Mouse (Mus musculus) liver, embryonic 15.5 days (tissue): ENCODE data around the gene Map3k5. TPM values are rescaled to one million over a fixed set of nuclear protein-coding genes. Genes with fewer than 3 reads are reported as not detected.

Source experiments
- ATAC-seq: fragments of 200-750 bp; cut with Nextera tagmentation; 2 replicates; pipeline ENCODE4 v1.8.0; 2017; ENCODE audit warnings: moderate number of reproducible peaks, mild to moderate bottlenecking, moderate library complexity; ENCODE audit not compliant: insufficient read depth
- H3K27ac ChIP-seq: fragments of 300-500 bp; sonication (generic); replicated peaks from 2 replicates; pipeline ENCODE4 v1.5.1; 2015; ENCODE audit warnings: mild to moderate bottlenecking, inconsistent platforms
- H3K27me3 ChIP-seq: fragments of 300-500 bp; sonication (generic); 2 replicates; pipeline ENCODE4 v1.6.1; 2015; ENCODE audit warnings: mild to moderate bottlenecking, inconsistent platforms
- H3K36me3 ChIP-seq: fragments of 300-500 bp; sonication (generic); replicated peaks from 2 replicates; pipeline ENCODE4 v1.6.1; 2015; ENCODE audit warnings: moderate library complexity, mild to moderate bottlenecking, inconsistent platforms
- H3K4me1 ChIP-seq: fragments of 300-500 bp; sonication (generic); replicated peaks from 2 replicates; pipeline ENCODE4 v1.6.1; 2015; ENCODE audit warnings: inconsistent platforms
- H3K4me2 ChIP-seq: fragments of 300-500 bp; sonication (generic); 2 replicates; pipeline ENCODE4 v1.6.1; 2015; ENCODE audit warnings: moderate library complexity, mild to moderate bottlenecking, inconsistent platforms
- H3K4me3 ChIP-seq: fragments of 300-500 bp; sonication (generic); replicated peaks from 2 replicates; pipeline ENCODE4 v1.5.1; 2015; ENCODE audit warnings: mild to moderate bottlenecking, inconsistent platforms
- H3K9ac ChIP-seq: fragments of 300-500 bp; sonication (generic); 2 replicates; pipeline ENCODE4 v1.6.1; 2015; ENCODE audit warnings: moderate library complexity, mild to moderate bottlenecking, inconsistent platforms
- H3K9me3 ChIP-seq: fragments of 300-500 bp; sonication (generic); replicated peaks from 2 replicates; pipeline ENCODE4 v1.6.1; 2016; ENCODE audit warnings: inconsistent platforms
- WGBS: fragments of 180-500 bp; shearing (Covaris S2); methylation state at CpG from one replicate; pipeline ENCODE4 v1.1.7; 2015; ENCODE audit warnings: mixed read lengths; ENCODE audit not compliant: insufficient replicate concordance; 5-methylcytosine and 5-hydroxymethylcytosine counted together
- polyA plus RNA-seq: library from polyadenylated mRNA; unstranded; fragments of >200 nt; fragmentation: Nextera tagmentation; extraction: Ambion mirVana; gene quantifications from 2 replicates; pipeline ENCODE4 v1.2.1, GENCODE M21; 2015

Map3k5 gene
- polyA plus RNA-seq, 1 experiment from 2014 or later, result 0.79 TPM

DNA sequence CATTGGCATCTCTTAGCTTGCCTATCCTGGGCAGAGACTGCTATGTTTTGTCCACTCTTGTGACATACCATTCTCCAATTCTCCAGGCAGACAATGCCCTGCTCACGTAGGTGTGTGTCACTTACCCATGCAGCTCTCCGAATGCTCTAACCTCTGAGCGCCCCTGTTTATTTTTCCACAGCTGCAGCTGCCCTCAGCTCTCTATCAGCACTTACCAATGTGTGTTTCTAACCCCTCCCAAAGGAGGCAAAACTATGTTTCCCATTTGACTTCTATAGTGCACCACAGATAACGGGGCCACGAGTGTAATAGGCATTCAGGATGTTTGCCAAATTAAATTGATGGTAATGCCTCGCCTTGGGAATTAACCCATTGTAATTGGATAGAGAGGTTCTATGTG lies 56.4 kb downstream of the Map3k5 start:
- Histone ChIP-seq H3K9me3 (no peaks in the 10 kb centered on the region), H3K4me3 (no peak overlapping the region), H3K27me3 (no peaks in the 10 kb centered on the region), H3K4me2 (no peak overlapping the region), H3K36me3 (no peaks in the 10 kb centered on the region), H3K9ac (no peak overlapping the region), H3K4me1 (0 out of 2 replicates have a peak, but pooled peaks cover 4% of the 10 kb centered on the region), H3K27ac (no peak overlapping the region)
- ATAC-seq, result no peak
- WGBS, result 43% methylated on average over 6 of the region's 6 CpGs

DNA sequence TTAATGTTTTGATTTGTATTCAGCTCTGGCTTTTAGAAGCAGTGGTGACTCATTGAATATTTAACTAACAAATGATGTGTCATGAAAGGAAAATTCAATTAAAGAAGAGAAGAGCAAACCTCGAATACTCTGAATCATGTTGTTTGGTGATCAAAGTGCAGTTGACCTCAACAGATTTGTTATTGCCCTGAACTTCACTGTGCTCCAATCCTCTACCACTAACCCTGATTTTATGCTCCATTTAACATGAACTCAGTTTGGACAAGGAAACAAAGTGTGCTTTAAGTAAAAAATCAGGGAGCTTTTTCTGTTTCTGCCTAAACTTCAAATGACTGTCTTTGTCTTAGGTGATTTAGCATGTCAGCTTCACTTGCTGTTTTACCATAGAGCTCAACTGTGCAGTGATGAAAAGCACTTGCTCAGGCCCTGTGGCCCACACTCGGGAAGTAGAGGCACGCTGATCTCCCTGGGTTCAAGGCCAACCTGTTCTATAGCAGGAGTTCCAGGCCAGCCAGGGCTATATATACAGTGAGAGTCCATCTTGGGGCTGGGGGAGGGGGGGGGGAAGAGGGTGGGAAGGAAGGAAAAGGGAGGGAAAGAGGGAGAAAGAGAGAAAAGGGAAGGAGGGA lies 57.1 kb downstream of the Map3k5 start:
- 51% methylated on average over 3 of the region's 3 CpGs for WGBS
- no peak for ATAC-seq

DNA sequence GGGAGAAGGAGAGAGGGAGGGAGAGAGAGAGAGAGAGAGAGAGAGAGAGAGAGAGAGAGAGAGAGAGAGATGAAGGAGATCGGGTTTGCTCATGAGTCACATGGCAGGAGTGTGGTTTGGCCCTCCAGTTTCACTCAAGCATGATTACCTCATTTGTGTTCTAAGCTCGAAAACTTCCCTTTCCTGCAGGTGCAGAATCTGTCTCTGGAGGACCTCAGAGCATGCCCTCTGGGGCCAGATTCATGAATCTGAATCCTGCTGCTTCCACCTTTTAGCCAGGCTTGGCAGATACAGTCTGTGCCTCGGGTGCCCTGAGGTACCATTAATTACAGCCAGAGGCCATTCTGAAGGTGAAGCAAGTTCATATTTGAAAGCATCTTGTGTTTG lies 57.6 kb downstream of the Map3k5 start:
- Histone ChIP-seq H3K36me3 (no peaks in the 10 kb centered on the region), H3K9me3 (no peaks in the 10 kb centered on the region), H3K9ac (no peak overlapping the region), H3K4me2 (no peak overlapping the region), H3K27ac (no peak overlapping the region), H3K4me1 (0 out of 2 replicates have a peak, but pooled peaks cover 4% of the 10 kb centered on the region), H3K27me3 (no peaks in the 10 kb centered on the region), H3K4me3 (no peak overlapping the region)
- WGBS, result 19% methylated on average over 3 of the region's 3 CpGs
- ATAC-seq, result no peak

More for the DNA sequence above, 57.1 kb downstream of the Map3k5 start:
- no peak overlapping the region for H3K27ac ChIP-seq
- no peak overlapping the region for H3K4me2 ChIP-seq
- H3K27me3 ChIP-seq, result no peaks in the 10 kb centered on the region
- H3K4me3 ChIP-seq, result no peak overlapping the region
- no peak overlapping the region for H3K9ac ChIP-seq
- no peaks in the 10 kb centered on the region for H3K9me3 ChIP-seq
- no peaks in the 10 kb centered on the region for H3K36me3 ChIP-seq
- 0 out of 2 replicates have a peak, but pooled peaks cover 4% of the 10 kb centered on the region for H3K4me1 ChIP-seq

GRCm38 (mm10) chr10:19994469-19995450 lies 60.5 kb downstream of the Map3k5 start:
- Histone ChIP-seq H3K9me3 (no peaks in the 10 kb centered on the region), H3K36me3 (no peaks in the 10 kb centered on the region), H3K9ac (no peak overlapping the region), H3K4me2 (no peak overlapping the region), H3K4me1 (0 out of 2 replicates have a peak, but pooled peaks cover 6% of the 10 kb centered on the region), H3K4me3 (no peak overlapping the region), H3K27me3 (no peaks in the 10 kb centered on the region), H3K27ac (no peak overlapping the region)
- no peak for ATAC-seq
- WGBS, result 59% methylated on average over 14 of the region's 14 CpGs

- H3K9me3 ChIP-seq, result no peaks in the 10 kb centered on the region
- no peak overlapping the region for H3K4me3 ChIP-seq
- ATAC-seq, result no peak
- H3K4me1 ChIP-seq, result 0 out of 2 replicates have a peak, but pooled peaks cover 2% of the 10 kb centered on the region
- no peaks in the 10 kb centered on the region for H3K36me3 ChIP-seq
- H3K27me3 ChIP-seq, result no peaks in the 10 kb centered on the region
- no peak overlapping the region for H3K9ac ChIP-seq
- no peak overlapping the region for H3K4me2 ChIP-seq
- 70% methylated on average over 3 of the region's 3 CpGs for WGBS
- H3K27ac ChIP-seq, result no peak overlapping the region
These were observed 61.9 kb downstream of the Map3k5 start for GRCm38 (mm10) chr10:19996151-19996550.

DNA sequence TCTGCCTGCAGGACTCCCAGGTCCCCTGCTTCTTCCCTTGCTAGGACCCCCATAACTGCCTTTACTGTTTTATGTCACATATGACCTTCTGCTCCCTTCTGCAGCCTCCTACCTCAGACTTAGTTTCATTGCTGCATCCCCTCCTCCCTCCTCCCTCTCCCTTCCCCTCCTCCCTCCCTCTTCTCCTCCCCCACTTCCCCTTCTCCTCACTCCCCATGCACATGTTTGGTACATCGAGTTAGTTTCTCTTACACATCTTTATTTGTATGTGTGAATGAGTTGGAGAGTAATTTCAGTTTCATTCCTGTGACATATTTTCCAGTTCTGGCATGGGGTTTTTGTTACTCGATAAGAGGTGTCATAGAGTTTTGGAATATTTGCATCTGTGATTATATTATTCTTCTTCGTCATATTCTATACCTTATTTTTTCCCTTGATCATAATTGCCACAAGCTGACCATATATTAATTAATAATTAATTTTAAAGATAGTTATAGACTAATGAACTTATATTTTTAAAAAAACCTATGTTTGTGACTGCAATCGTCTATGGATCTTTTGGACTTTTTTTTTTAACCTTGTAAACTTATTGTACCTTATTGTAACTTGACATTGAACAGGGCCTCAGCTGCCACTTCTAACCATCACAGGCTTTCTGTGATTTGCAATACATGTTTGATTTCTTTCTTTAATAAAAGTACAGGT lies 65.6 kb downstream of the Map3k5 start:
- no peak overlapping the region for H3K27ac ChIP-seq
- H3K4me2 ChIP-seq, result no peak overlapping the region
- H3K9ac ChIP-seq, result no peak overlapping the region
- no peaks in the 10 kb centered on the region for H3K9me3 ChIP-seq
- H3K4me3 ChIP-seq, result no peak overlapping the region
- H3K4me1 ChIP-seq, result 0 out of 2 replicates have a peak, but pooled peaks cover 2% of the 10 kb centered on the region
- H3K27me3 ChIP-seq, result no peaks in the 10 kb centered on the region
- H3K36me3 ChIP-seq, result no peaks in the 10 kb centered on the region
- no peak for ATAC-seq
- WGBS, result 50% methylated on average over 4 of the region's 4 CpGs

- 73% methylated on average over 8 of the region's 8 CpGs for WGBS
These were observed 66.1 kb downstream of the Map3k5 start for GRCm38 (mm10) chr10:20000408-20000770.

DNA sequence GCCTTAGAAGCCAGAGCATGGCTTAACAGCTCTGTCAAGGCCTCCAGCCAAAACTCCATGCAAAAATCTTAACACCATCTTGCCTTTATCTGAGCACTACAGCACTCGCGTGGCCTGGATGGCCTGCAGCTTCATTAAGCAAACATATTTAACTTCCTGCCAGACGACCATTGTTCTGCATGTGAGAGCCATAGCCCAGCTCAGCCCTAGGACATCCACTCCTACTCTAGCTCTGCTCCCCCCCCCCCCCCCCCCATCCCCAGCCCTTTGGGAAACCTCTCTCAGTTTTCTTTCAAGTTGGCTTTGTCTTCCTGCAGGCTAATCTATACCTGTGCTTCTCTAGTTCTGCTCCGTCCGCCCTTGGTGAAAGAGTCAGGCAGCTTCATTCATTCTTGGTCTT lies 67.7 kb downstream of the Map3k5 start:
- no peak overlapping the region for H3K9ac ChIP-seq
- H3K36me3 ChIP-seq, result no peaks in the 10 kb centered on the region
- H3K4me1 ChIP-seq, result 0 out of 2 replicates have a peak, but pooled peaks cover 2% of the 10 kb centered on the region
- no peaks in the 10 kb centered on the region for H3K27me3 ChIP-seq
- no peak overlapping the region for H3K4me2 ChIP-seq
- no peak for ATAC-seq
- WGBS, result 48% methylated on average over 5 of the region's 5 CpGs
- no peak overlapping the region for H3K27ac ChIP-seq
- no peak overlapping the region for H3K4me3 ChIP-seq
- no peaks in the 10 kb centered on the region for H3K9me3 ChIP-seq

More at GRCm38 (mm10) chr10:20000408-20000770, 66.1 kb downstream of the Map3k5 start:
- Histone ChIP-seq H3K36me3 (no peaks in the 10 kb centered on the region), H3K4me3 (no peak overlapping the region), H3K4me2 (no peak overlapping the region), H3K27ac (no peak overlapping the region), H3K9ac (no peak overlapping the region), H3K27me3 (no peaks in the 10 kb centered on the region), H3K4me1 (0 out of 2 replicates have a peak, but pooled peaks cover 2% of the 10 kb centered on the region), H3K9me3 (no peaks in the 10 kb centered on the region)
- no peak for ATAC-seq

GRCm38 (mm10) chr10:20003006-20003405 lies 68.7 kb downstream of the Map3k5 start:
- Histone ChIP-seq H3K4me2 (no peak overlapping the region), H3K9ac (no peak overlapping the region), H3K27ac (no peak overlapping the region), H3K36me3 (no peaks in the 10 kb centered on the region), H3K4me3 (no peak overlapping the region), H3K4me1 (0 out of 2 replicates have a peak, but pooled peaks cover 2% of the 10 kb centered on the region), H3K27me3 (no peaks in the 10 kb centered on the region), H3K9me3 (no peaks in the 10 kb centered on the region)
- 33% methylated on average over 5 of the region's 5 CpGs for WGBS
- no peak for ATAC-seq

DNA sequence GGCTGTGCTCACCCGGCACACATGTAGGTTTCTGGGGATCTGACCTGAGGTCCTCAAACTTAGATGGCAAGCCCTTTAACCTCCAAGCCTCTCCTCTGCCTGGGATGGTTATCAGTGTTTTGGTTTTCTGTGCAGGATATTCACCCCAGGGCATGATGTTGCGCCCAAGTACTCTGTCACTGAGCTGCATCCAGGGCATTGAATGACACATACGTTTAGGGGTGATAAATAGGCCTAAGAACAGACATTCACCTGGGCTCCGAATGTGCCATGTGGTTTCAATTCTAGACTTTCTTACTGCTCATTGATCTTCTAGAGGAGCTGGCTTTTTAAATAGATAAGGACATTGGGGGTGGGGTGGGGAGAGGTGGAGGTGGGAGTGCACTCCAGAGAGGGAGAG lies 70.5 kb downstream of the Map3k5 start:
- no peaks in the 10 kb centered on the region for H3K9me3 ChIP-seq
- no peak for ATAC-seq
- H3K9ac ChIP-seq, result no peak overlapping the region
- no peak overlapping the region for H3K4me2 ChIP-seq
- no peak overlapping the region for H3K4me3 ChIP-seq
- H3K27me3 ChIP-seq, result no peaks in the 10 kb centered on the region
- 60% methylated on average over 4 of the region's 4 CpGs for WGBS
- H3K36me3 ChIP-seq, result no peaks in the 10 kb centered on the region
- H3K4me1 ChIP-seq, result no peaks in the 10 kb centered on the region
- H3K27ac ChIP-seq, result no peak overlapping the region

- H3K4me1 ChIP-seq, result no peaks in the 10 kb centered on the region
- H3K4me2 ChIP-seq, result no peak overlapping the region
- no peaks in the 10 kb centered on the region for H3K9me3 ChIP-seq
- WGBS, result 80% methylated on average over 6 of the region's 6 CpGs
- H3K4me3 ChIP-seq, result no peak overlapping the region
- H3K9ac ChIP-seq, result no peak overlapping the region
- no peaks in the 10 kb centered on the region for H3K27me3 ChIP-seq
- no peak overlapping the region for H3K27ac ChIP-seq
- ATAC-seq, result no peak
- no peaks in the 10 kb centered on the region for H3K36me3 ChIP-seq
These were observed 71.2 kb downstream of the Map3k5 start for GRCm38 (mm10) chr10:20005491-20005952.
